Mouse (Mus musculus): Measurements from ENCODE around the gene Myo1d. TPM values are rescaled to one million over a fixed set of nuclear protein-coding genes. Genes with fewer than 3 reads are reported as not detected.

Myo1d gene
- total and polyA plus RNA-seq, 3 experiments, result 15.9 to 81.1 (median 41.7) TPM

- H3K27me3 ChIP-seq (ENCODE audit: control insufficient read depth in 1 of 2, insufficient read depth in 2 of 2, low read length in 2 of 2), result no peaks in the 10 kb centered on the region
- no peak overlapping the region for H3K27ac ChIP-seq (ENCODE audit: control insufficient read depth, low read depth, low read length)
- no peak for DNase-seq (ENCODE audit: low read depth, low spot score)
- no peak overlapping the region for H3K9ac ChIP-seq (ENCODE audit: control insufficient read depth, low read depth, low read length, poor library complexity, severe bottlenecking)
- no peak overlapping the region for H3K4me3 ChIP-seq (ENCODE audit: control insufficient read depth in 1 of 2, insufficient read depth in 1 of 2, low read depth in 2 of 2, low read length in 2 of 2)
- TF ChIP-seq TBP (IDR thresholded peaks at IDR 0.05; ENCODE audit: low read depth, low read length) (no peak), HCFC1 (IDR thresholded peaks at IDR 0.05; ENCODE audit: low read depth, low read length) (no peak), E2F4 (IDR thresholded peaks at IDR 0.05; ENCODE audit: borderline replicate concordance, low read depth, low read length) (no peak), NRF1 (IDR thresholded peaks at IDR 0.05; ENCODE audit: insufficient read depth, low read depth, low read length, poor library complexity, severe bottlenecking) (no peak), CHD1 (IDR thresholded peaks at IDR 0.05; ENCODE audit: low read depth, low read length) (no peak), RCOR1 (IDR thresholded peaks at IDR 0.05; ENCODE audit: low read depth, low read length) (no peak)
- H3K4me1 ChIP-seq (ENCODE audit: control insufficient read depth in 1 of 2, insufficient read depth in 2 of 2, low read length in 2 of 2), result peaks cover 0 to 17% of the 10 kb centered on the region in 2 experiments; a peak in 1 of 4 replicates
- H3K79me2 ChIP-seq (ENCODE audit: control insufficient read depth, insufficient read depth, low read length, poor library complexity), result peaks cover 2% of the 10 kb centered on the region; the same call in 1 of the 2 replicates
- no peaks in the 10 kb centered on the region for H3K9me3 ChIP-seq (replicated peaks; ENCODE audit: insufficient read depth, low read length)
- H3K36me3 ChIP-seq (ENCODE audit: control insufficient read depth in 1 of 2, insufficient read depth in 2 of 2, low read length in 2 of 2), result peaks cover 7 to 10% of the 10 kb centered on the region in 2 experiments
Measured at GRCm38 (mm10) chr11:80474846-80475245, 305.0 kb downstream of the Myo1d start.

GRCm38 (mm10) chr11:80474175-80474691 lies 305.6 kb downstream of the Myo1d start:
- no peak overlapping the region for H3K9ac ChIP-seq (ENCODE audit: control insufficient read depth, low read depth, low read length, poor library complexity, severe bottlenecking)
- H3K79me2 ChIP-seq (ENCODE audit: control insufficient read depth, insufficient read depth, low read length, poor library complexity), result peaks cover 2% of the 10 kb centered on the region; the same call in 1 of the 2 replicates
- peak; percentile 64 for DNase-seq (ENCODE audit: low read depth, low spot score)
- TF ChIP-seq RAD21 (IDR thresholded peaks at IDR 0.05; ENCODE audit: low read depth, low read length) (peak; percentile 28; the same call in 1 of the 2 replicates), E2F4 (IDR thresholded peaks at IDR 0.05; ENCODE audit: borderline replicate concordance, low read depth, low read length) (no peak), POLR2AphosphoS2 (IDR thresholded peaks at IDR 0.05; ENCODE audit: low read length) (peak; percentile 90), TAL1 (IDR thresholded peaks at IDR 0.05; ENCODE audit: low read length) (no peak), POLR2A (IDR thresholded peaks at IDR 0.05; ENCODE audit: control insufficient read depth in 1 of 2, insufficient read depth in 1 of 2, low read depth in 1 of 2, low read length in 2 of 2, poor library complexity in 1 of 2) (peak in 1 of 2 experiments; percentile 18; a peak in 1 of 4 replicates), ELF1 (IDR thresholded peaks at IDR 0.05; ENCODE audit: low read depth, low read length) (0 out of 2 replicates have a peak, but pooled peaks have one; percentile 20), POLR2AphosphoS5 (IDR thresholded peaks at IDR 0.05; ENCODE audit: borderline replicate concordance, low read depth, low read length) (no peak), CTCF (IDR thresholded peaks at IDR 0.05 in 2 of 3, conservative IDR thresholded peaks at IDR 0.05 in 1 of 3; ENCODE audit: control insufficient read depth in 1 of 3, insufficient read depth in 1 of 3, low read depth in 2 of 3, low read length in 3 of 3, poor library complexity in 1 of 3, severe bottlenecking in 1 of 3) (peak in 2 of 3 experiments; percentile 10 to 27; a peak in 2 of 6 replicates), SMC3 (IDR thresholded peaks at IDR 0.05; ENCODE audit: low read depth, low read length) (peak; percentile 36; the same call in 1 of the 2 replicates), MAZ (IDR thresholded peaks at IDR 0.05; ENCODE audit: low read depth, low read length) (no peak), HCFC1 (IDR thresholded peaks at IDR 0.05; ENCODE audit: low read depth, low read length) (no peak), GABPA (IDR thresholded peaks at IDR 0.05; ENCODE audit: low read depth, low read length) (no peak), UBTF (IDR thresholded peaks at IDR 0.05; ENCODE audit: borderline replicate concordance, insufficient read depth, low read depth, low read length) (no peak), NELFE (IDR thresholded peaks at IDR 0.05; ENCODE audit: low read depth, low read length) (no peak)
- H3K9me3 ChIP-seq (replicated peaks; ENCODE audit: insufficient read depth, low read length), result no peaks in the 10 kb centered on the region
- H3K36me3 ChIP-seq (ENCODE audit: control insufficient read depth in 1 of 2, insufficient read depth in 2 of 2, low read length in 2 of 2), result peaks cover 8 to 9% of the 10 kb centered on the region in 2 experiments
- H3K4me1 ChIP-seq (ENCODE audit: control insufficient read depth in 1 of 2, insufficient read depth in 2 of 2, low read length in 2 of 2), result peaks cover 0 to 15% of the 10 kb centered on the region in 2 experiments; a peak in 1 of 4 replicates
- no peak overlapping the region for H3K27ac ChIP-seq (ENCODE audit: control insufficient read depth, low read depth, low read length)
- H3K4me3 ChIP-seq (ENCODE audit: control insufficient read depth in 1 of 2, insufficient read depth in 1 of 2, low read depth in 2 of 2, low read length in 2 of 2), result no peak overlapping the region
- no peaks in the 10 kb centered on the region for H3K27me3 ChIP-seq (ENCODE audit: control insufficient read depth in 1 of 2, insufficient read depth in 2 of 2, low read length in 2 of 2)

Measured in MEL (cell line).